Mouse (Mus musculus) lung, adult 2 months (tissue): Measurements from ENCODE around the gene Ankrd44. TPM values are rescaled to one million over a fixed set of nuclear protein-coding genes. Genes with fewer than 3 reads are reported as not detected.

Experiments used
- DNase-seq: peaks from one replicate; pipeline ENCODE4 v3.0.0; 2022
- H3K4me1 ChIP-seq: fragments of 200-500 bp; 2 replicates; pipeline ENCODE4 v1.6.1; 2011; ENCODE audit warnings: low read length; ENCODE audit not compliant: control insufficient read depth, insufficient read depth
- H3K4me3 ChIP-seq: fragments of 200-500 bp; replicated peaks from 2 replicates; pipeline ENCODE3; 2011; ENCODE audit warnings: low read depth, mild to moderate bottlenecking, control low read depth, low read length; ENCODE audit errors: extremely low read depth
- CTCF ChIP-seq: fragments of 200-500 bp; IDR thresholded peaks from 2 replicates; pipeline ENCODE4 v1.5.1; 2011; ENCODE audit warnings: mild to moderate bottlenecking, low read length, control low read depth; ENCODE audit not compliant: insufficient read depth
- POLR2A ChIP-seq: fragments of 200-500 bp; IDR thresholded peaks from 2 replicates; pipeline ENCODE4 v1.6.1; 2011; ENCODE audit warnings: low read depth, mild to moderate bottlenecking, control low read depth, low read length, borderline replicate concordance; ENCODE audit errors: extremely low read depth
- WGBS: fragments of 180-500 bp; shearing (Covaris S2); methylation state at CpG from one replicate; pipeline ENCODE4 v1.1.7; 2018; 5-methylcytosine and 5-hydroxymethylcytosine counted together
- polyA plus RNA-seq: library from polyadenylated mRNA; depleted of rRNA; stranded (reverse); fragments of >200 nt; gene quantifications from 2 replicates; pipeline ENCODE4 v1.2.3, GENCODE M21; 2012

Ankrd44 gene
- polyA plus RNA-seq, 1 experiment = 67.3 TPM

- 33% methylated on average over 6 of the region's 6 CpGs for WGBS
- Histone ChIP-seq H3K4me1 (peaks cover 26% of the 10 kb centered on the region), H3K4me3 (no peak overlapping the region)
- no peak for DNase-seq
- TF ChIP-seq POLR2A = no peak
These were observed 87.7 kb downstream of the Ankrd44 start for GRCm38 (mm10) chr1:54838486-54838805.

GRCm38 (mm10) chr1:54837721-54838485 is 88.3 kb downstream of the Ankrd44 start:
- Histone ChIP-seq H3K4me3 (no peak overlapping the region), H3K4me1 (peaks cover 26% of the 10 kb centered on the region)
- TF ChIP-seq CTCF = no peak
- no peak for TF ChIP-seq POLR2A
- WGBS = 19% methylated on average over 17 of the region's 17 CpGs
- DNase-seq = peak; percentile 58

- DNase-seq = no peak
- TF ChIP-seq CTCF (no peak), POLR2A (no peak)
- peaks cover 22% of the 10 kb centered on the region for H3K4me1 ChIP-seq
- no peak overlapping the region for H3K4me3 ChIP-seq
- WGBS = 79% methylated on average over 6 of the region's 6 CpGs
These were observed 90.5 kb downstream of the Ankrd44 start for GRCm38 (mm10) chr1:54835661-54836205.

GRCm38 (mm10) chr1:54833221-54833620 is 93.0 kb downstream of the Ankrd44 start:
- WGBS = 87% methylated on average over 6 of the region's 6 CpGs
- no peak for TF ChIP-seq POLR2A
- Histone ChIP-seq H3K4me3 (no peak overlapping the region), H3K4me1 (peaks cover 21% of the 10 kb centered on the region)
- DNase-seq = no peak

- WGBS = 0% methylated on average over 1 of the region's 1 CpGs
- TF ChIP-seq POLR2A = no peak
- TF ChIP-seq CTCF = peak; percentile 17; the same call in 1 of the 2 replicates
- no peak overlapping the region for H3K4me3 ChIP-seq
- no peak for DNase-seq
- peaks cover 21% of the 10 kb centered on the region for H3K4me1 ChIP-seq
These were observed 93.4 kb downstream of the Ankrd44 start for GRCm38 (mm10) chr1:54832765-54833164.

- DNase-seq = peak; percentile 59
- WGBS = 22% methylated on average over 6 of the region's 6 CpGs
- TF ChIP-seq POLR2A (0 out of 2 replicates have a peak, but pooled peaks have one; percentile 6), CTCF (no peak)
- Histone ChIP-seq H3K4me1 (peaks cover 30% of the 10 kb centered on the region), H3K4me3 (no peak overlapping the region)
These were observed 96.0 kb downstream of the Ankrd44 start for GRCm38 (mm10) chr1:54830223-54830622.

GRCm38 (mm10) chr1:54829681-54830213 is 96.4 kb downstream of the Ankrd44 start:
- TF ChIP-seq CTCF (no peak), POLR2A (no peak)
- 44% methylated on average over 5 of the region's 5 CpGs for whole genome bisulfite sequencing
- DNase-seq = no peak
- H3K4me3 ChIP-seq = no peak overlapping the region
- H3K4me1 ChIP-seq = peaks cover 30% of the 10 kb centered on the region

DNA sequence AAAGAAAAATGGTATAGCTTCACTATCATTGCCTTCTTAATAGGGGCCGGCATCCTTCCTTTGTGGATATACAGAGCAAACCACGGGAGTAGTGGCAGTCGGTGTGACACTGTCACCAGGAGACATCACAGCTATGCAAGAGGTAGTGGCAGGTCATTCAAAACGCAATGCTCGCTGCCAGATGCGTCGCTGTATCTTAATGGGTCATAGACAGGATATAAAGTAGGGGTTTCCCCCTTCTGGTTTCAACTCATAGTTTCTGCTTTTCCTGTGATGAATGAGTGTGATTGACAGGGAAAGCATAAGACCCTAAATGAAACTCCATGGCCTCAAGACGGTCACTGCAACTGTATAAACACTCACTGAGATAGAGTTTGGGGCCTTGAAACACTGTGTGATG is 98.4 kb downstream of the Ankrd44 start:
- WGBS = 63% methylated on average over 8 of the region's 8 CpGs
- Histone ChIP-seq H3K4me3 (no peak overlapping the region), H3K4me1 (peaks cover 30% of the 10 kb centered on the region)
- TF ChIP-seq CTCF (no peak), POLR2A (no peak)
- no peak for DNase-seq

DNA sequence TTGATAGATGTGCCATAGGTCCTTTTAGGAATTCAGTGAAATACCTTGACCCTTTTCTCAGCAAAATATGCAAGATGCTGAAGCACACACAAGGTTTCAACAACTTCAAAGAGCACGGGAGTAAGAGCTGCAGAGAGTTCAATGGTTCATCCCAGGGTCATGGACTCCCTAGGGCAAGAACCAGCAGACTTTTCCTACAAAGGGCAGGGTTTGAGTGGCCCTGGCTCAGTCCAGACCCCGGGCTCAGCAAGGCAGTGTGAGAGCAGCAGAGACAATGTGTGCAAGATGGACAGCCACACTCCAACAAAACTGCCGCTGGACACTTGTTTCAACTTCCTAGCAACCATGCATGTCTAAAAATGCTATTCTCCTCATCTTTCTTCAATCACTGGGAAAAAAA is 98.8 kb downstream of the Ankrd44 start:
- TF ChIP-seq POLR2A (no peak), CTCF (no peak)
- 57% methylated on average over 3 of the region's 3 CpGs for WGBS
- Histone ChIP-seq H3K4me3 (no peak overlapping the region), H3K4me1 (peaks cover 30% of the 10 kb centered on the region)
- DNase-seq = no peak
